Mouse (Mus musculus) MEL (cell line): ENCODE data around the gene Ezh1. TPM values are rescaled to one million over a fixed set of nuclear protein-coding genes. Genes with fewer than 3 reads are reported as not detected.
A peak's percentile ranks its signal among the peaks of the same experiment; 100 is the strongest.

Experiments used
- DNase-seq: peaks from one replicate; pipeline ENCODE4 v3.0.0; 2011; ENCODE audit warnings: low read depth, low spot score
- H3K27ac ChIP-seq: 2 replicates; pipeline ENCODE4 v1.5.1; 2012; ENCODE audit warnings: low read depth, mild to moderate bottlenecking, control low read depth, low read length, moderate library complexity; ENCODE audit not compliant: control insufficient read depth
- H3K27me3 ChIP-seq, 2 experiments: fragments of 150-350 bp in 1 of 2; sonication (generic) in 1 of 2; 2 replicates each; pipeline ENCODE4 v1.6.1; 2012; ENCODE audit warnings: low read length in 2 of 2, mild to moderate bottlenecking in 2 of 2, improper control_type of control experiment in 1 of 2, moderate library complexity in 1 of 2; ENCODE audit not compliant: insufficient read depth in 2 of 2, control insufficient read depth in 1 of 2
- H3K36me3 ChIP-seq, 2 experiments: 2 replicates each; pipeline ENCODE4 v1.6.1; 2012 to 2014; ENCODE audit warnings: low read length in 2 of 2, improper control_type of control experiment in 1 of 2, inconsistent platforms in 1 of 2, mild to moderate bottlenecking in 1 of 2; ENCODE audit not compliant: insufficient read depth in 2 of 2, control insufficient read depth in 1 of 2
- H3K4me1 ChIP-seq, 2 experiments: fragments of 150-350 bp in 1 of 2; sonication (generic) in 1 of 2; 2 replicates each; pipeline ENCODE4 v1.6.1; 2012; ENCODE audit warnings: low read length in 2 of 2, improper control_type of control experiment in 1 of 2, mild to moderate bottlenecking in 1 of 2; ENCODE audit not compliant: insufficient read depth in 2 of 2, control insufficient read depth in 1 of 2
- H3K4me3 ChIP-seq, 2 experiments: fragments of 150-350 bp in 1 of 2; sonication (generic) in 1 of 2; 2 replicates each; pipeline ENCODE4 v1.5.1; 2012; ENCODE audit warnings: low read depth in 2 of 2, low read length in 2 of 2, mild to moderate bottlenecking in 2 of 2, moderate library complexity in 2 of 2, control low read depth in 1 of 2, improper control_type of control experiment in 1 of 2; ENCODE audit not compliant: control insufficient read depth in 1 of 2, insufficient read depth in 1 of 2
- H3K79me2 ChIP-seq: 2 replicates; pipeline ENCODE4 v1.6.1; 2012; ENCODE audit warnings: mild to moderate bottlenecking, low read length, moderate library complexity; ENCODE audit not compliant: control insufficient read depth, poor library complexity, insufficient read depth
- H3K9ac ChIP-seq: 2 replicates; pipeline ENCODE4 v1.6.1; 2012; ENCODE audit warnings: low read depth, mild to moderate bottlenecking, control low read depth, low read length, moderate library complexity; ENCODE audit not compliant: control insufficient read depth, poor library complexity, severe bottlenecking
- H3K9me3 ChIP-seq: fragments of 150-350 bp; sonication (generic); replicated peaks from 2 replicates; pipeline ENCODE4 v1.6.1; 2012; ENCODE audit warnings: mild to moderate bottlenecking, low read length, improper control_type of control experiment, moderate library complexity; ENCODE audit not compliant: insufficient read depth
- CHD1 ChIP-seq: IDR thresholded peaks from 2 replicates; pipeline ENCODE4 v1.6.1; 2012; ENCODE audit warnings: low read depth, mild to moderate bottlenecking, inconsistent platforms, low read length, improper control_type of control experiment
- CTCF ChIP-seq, 3 experiments: IDR thresholded peaks in 2 of 3; conservative IDR thresholded peaks in 1 of 3; 2 replicates each; pipeline ENCODE4 v1.5.1; 2011 to 2012; ENCODE audit warnings: low read length in 3 of 3, low read depth in 2 of 3, mild to moderate bottlenecking in 2 of 3, improper control_type of control experiment in 1 of 3, inconsistent platforms in 1 of 3, mixed read lengths in 1 of 3, moderate library complexity in 1 of 3; ENCODE audit not compliant: control insufficient read depth in 1 of 3, insufficient read depth in 1 of 3, poor library complexity in 1 of 3, severe bottlenecking in 1 of 3
- ELF1 ChIP-seq: IDR thresholded peaks from 2 replicates; pipeline ENCODE4 v1.6.1; 2014; ENCODE audit warnings: low read depth, mild to moderate bottlenecking, inconsistent platforms, low read length, improper control_type of control experiment, moderate library complexity
- EP300 ChIP-seq, 2 experiments: IDR thresholded peaks; 2 replicates each; pipeline ENCODE4 v1.6.1; 2011; ENCODE audit warnings: improper control_type of control experiment in 2 of 2, low read length in 2 of 2, low read depth in 1 of 2, mild to moderate bottlenecking in 1 of 2
- GATA1 ChIP-seq: IDR thresholded peaks from 2 replicates; pipeline ENCODE4 v1.6.1; 2011; ENCODE audit warnings: low read depth, low read length, improper control_type of control experiment
- HCFC1 ChIP-seq: IDR thresholded peaks from 2 replicates; pipeline ENCODE4 v1.6.1; 2012; ENCODE audit warnings: low read depth, mild to moderate bottlenecking, inconsistent platforms, low read length, improper control_type of control experiment, moderate library complexity
- JUND ChIP-seq: IDR thresholded peaks from 2 replicates; pipeline ENCODE4 v1.6.1; 2011; ENCODE audit warnings: low read depth, mild to moderate bottlenecking, improper control_type of control experiment, low read length
- KAT2A ChIP-seq: conservative IDR thresholded peaks from 2 replicates; pipeline ENCODE4 v1.6.1; 2012; ENCODE audit warnings: low read depth, low read length, improper control_type of control experiment, inconsistent platforms
- MAZ ChIP-seq: IDR thresholded peaks from 2 replicates; pipeline ENCODE4 v1.6.1; 2012; ENCODE audit warnings: low read depth, mild to moderate bottlenecking, inconsistent platforms, low read length, improper control_type of control experiment
- MYC ChIP-seq: IDR thresholded peaks from 2 replicates; pipeline ENCODE4 v1.6.1; 2011; ENCODE audit warnings: low read depth, mild to moderate bottlenecking, low read length, improper control_type of control experiment, moderate library complexity
- POLR2AphosphoS2 ChIP-seq: IDR thresholded peaks from 2 replicates; pipeline ENCODE4 v1.6.1; 2011; ENCODE audit warnings: low read length, improper control_type of control experiment
- RAD21 ChIP-seq: IDR thresholded peaks from 2 replicates; pipeline ENCODE4 v1.6.1; 2011; ENCODE audit warnings: mild to moderate bottlenecking, low read depth, low read length, improper control_type of control experiment
- SIN3A ChIP-seq: IDR thresholded peaks from 2 replicates; pipeline ENCODE4 v1.6.1; 2012; ENCODE audit warnings: low read length, improper control_type of control experiment, inconsistent platforms
- TBP ChIP-seq: IDR thresholded peaks from 2 replicates; pipeline ENCODE4 v1.8.0; 2011; ENCODE audit warnings: low read depth, low read length, improper control_type of control experiment
- TCF12 ChIP-seq: IDR thresholded peaks from 2 replicates; pipeline ENCODE4 v1.6.1; 2014; ENCODE audit warnings: low read depth, mild to moderate bottlenecking, inconsistent platforms, low read length, improper control_type of control experiment, moderate library complexity
- ZC3H11A ChIP-seq: IDR thresholded peaks from 2 replicates; pipeline ENCODE4 v1.6.1; 2012; ENCODE audit warnings: low read depth, mild to moderate bottlenecking, inconsistent platforms, low read length, improper control_type of control experiment
- ZMIZ1 ChIP-seq: IDR thresholded peaks from 2 replicates; pipeline ENCODE4 v1.6.1; 2012; ENCODE audit warnings: low read depth, mild to moderate bottlenecking, inconsistent platforms, low read length, improper control_type of control experiment, moderate library complexity
- polyA plus RNA-seq, 2 experiments: library from polyadenylated mRNA; stranded (reverse) in 1 of 2; unstranded in 1 of 2; fragments of >175 nt in 1 of 2; fragments of >200 nt in 1 of 2; gene quantifications; 2 replicates each; pipeline versions ENCODE4 v1.2.1 to v1.2.4; 2012; ENCODE audit warnings: low replicate concordance in 2 of 2, low read depth in 1 of 2; ENCODE audit not compliant: insufficient read length in 2 of 2, insufficient read depth in 1 of 2, missing spikeins in 1 of 2
- total RNA-seq: library from RNA; depleted of rRNA; stranded (reverse); fragments of 300-350 nt; gene quantifications from 2 replicates; pipeline ENCODE4 v1.2.3, GENCODE M21; 2012

Gene Ezh1
- total and polyA plus RNA-seq, 3 experiments: 5.0 to 8.4 TPM; not detected in 1

DNA sequence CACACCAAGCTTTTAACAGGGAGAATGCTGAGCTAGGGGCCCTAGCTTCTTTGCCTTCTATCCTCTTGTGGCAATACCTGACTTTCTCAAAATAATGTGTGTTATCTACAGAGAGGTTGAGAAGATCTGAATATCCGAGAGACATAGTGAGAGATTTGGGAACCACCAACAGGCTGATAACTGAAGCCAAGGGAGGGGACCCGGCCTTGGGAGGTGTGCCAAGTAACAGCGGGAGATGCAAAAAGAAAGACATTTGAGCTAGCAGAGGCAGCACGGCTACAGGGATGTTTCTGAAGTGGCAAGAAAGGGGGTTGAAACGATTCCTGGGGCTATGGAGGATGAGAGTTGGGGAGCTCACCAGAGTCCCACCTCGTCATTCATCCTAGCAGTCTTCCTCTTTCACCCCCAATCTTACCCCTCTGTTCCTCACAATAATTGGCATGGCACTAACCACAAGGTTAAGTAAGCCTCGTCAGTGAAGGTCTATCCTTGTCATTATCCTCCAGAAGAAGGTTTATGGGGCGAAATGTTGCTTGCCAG is 3.2 kb upstream of the Ezh1 start (continued):
- TF ChIP-seq MAZ: no peak
- no peak for TF ChIP-seq CTCF (IDR thresholded peaks at IDR 0.05 in 2 of 3, conservative IDR thresholded peaks at IDR 0.05 in 1 of 3; ENCODE audit: control insufficient read depth in 1 of 3, insufficient read depth in 1 of 3, low read depth in 2 of 3, low read length in 3 of 3, poor library complexity in 1 of 3, severe bottlenecking in 1 of 3)
- TF ChIP-seq TBP: no peak
- TF ChIP-seq MYC: no peak
- TF ChIP-seq GATA1: 0 out of 2 replicates have a peak, but pooled peaks have one; percentile 46
- no peak for TF ChIP-seq ZMIZ1
- no peak for TF ChIP-seq KAT2A
- TF ChIP-seq TCF12: peak; percentile 42; the same call in 1 of the 2 replicates
- no peak for TF ChIP-seq ZC3H11A
- TF ChIP-seq POLR2AphosphoS2: no peak
- TF ChIP-seq JUND: no peak
- no peak for TF ChIP-seq RAD21
- TF ChIP-seq SIN3A: 0 out of 2 replicates have a peak, but pooled peaks have one; percentile 17
- TF ChIP-seq HCFC1: no peak
- TF ChIP-seq EP300 (IDR thresholded peaks at IDR 0.05; ENCODE audit: low read depth in 1 of 2, low read length in 2 of 2): peak; percentile 16 to 19; a peak in 2 of 4 replicates

GRCm38 (mm10) chr11:101225331-101226064 is 765 bp downstream of the Ezh1 start:
- no peaks in the 10 kb centered on the region for H3K9me3 ChIP-seq
- H3K4me3 ChIP-seq: peak overlapping the region; percentile 87 to 96
- H3K36me3 ChIP-seq: peaks cover 0 to 19% of the 10 kb centered on the region in 2 experiments; a peak in 2 of 4 replicates
- no peak overlapping the region for H3K27ac ChIP-seq
- H3K79me2 ChIP-seq: peaks cover 5% of the 10 kb centered on the region; the same call in 1 of the 2 replicates
- H3K27me3 ChIP-seq: peaks cover 0 to 2% of the 10 kb centered on the region in 2 experiments; a peak in 1 of 4 replicates
- DNase-seq: peak; percentile 52
- TF ChIP-seq ELF1 (peak; percentile 38; the same call in 1 of the 2 replicates), CHD1 (no peak)
- peak overlapping the region; percentile 71 for H3K9ac ChIP-seq
- H3K4me1 ChIP-seq: peaks cover 12 to 29% of the 10 kb centered on the region in 2 experiments
